Mouse (Mus musculus): ENCODE measurements around the gene Trim7. TPM values are rescaled to one million over a fixed set of nuclear protein-coding genes. Genes with fewer than 3 reads are reported as not detected.
"Not testable (repeated sequence)": the region's sequence is repeated elsewhere in the genome, so short reads cannot be mapped to it uniquely, and the experiment has no call there.

Gene Trim7
- total RNA-seq, 2 experiments from 2014 or later = 2.3 to 3.7 TPM

GRCm38 (mm10) chr11:48874465-48874864 is 48.5 kb downstream of the Trim7 start:
- DNase-seq (ENCODE audit: low spot score in 2 of 2) = peak; percentile 58 to 63

- DNase-seq (ENCODE audit: low spot score in 2 of 2) = not testable (repeated sequence)
Measured at GRCm38 (mm10) chr11:48875343-48875837, 49.5 kb downstream of the Trim7 start.

- no peak for DNase-seq (ENCODE audit: low spot score in 2 of 2)
Measured at GRCm38 (mm10) chr11:48876680-48877079, 50.7 kb downstream of the Trim7 start.

GRCm38 (mm10) chr11:48898812-48899431 is 73.0 kb downstream of the Trim7 start:
- no peak for DNase-seq (ENCODE audit: low spot score in 2 of 2)

GRCm38 (mm10) chr11:48900654-48901566 is 75.0 kb downstream of the Trim7 start:
- DNase-seq (ENCODE audit: low spot score in 2 of 2) = not testable (repeated sequence)

- DNase-seq (ENCODE audit: low spot score in 2 of 2) = not testable (repeated sequence)
Measured at GRCm38 (mm10) chr11:48901567-48901930, 75.6 kb downstream of the Trim7 start.

Other genes starting within 250 kb of the Trim7 start
- gene Rack1, start 25.8 kb upstream of the Trim7 start, total RNA-seq (2021) = 100 to 1,000 TPM; 233 to 240 TPM
- 10 to 100 TPM; 57.1 to 60.2 TPM for gene Trim41, start 8.8 kb upstream of the Trim7 start, total RNA-seq (2021)
- 1 to 10 TPM; 1.7 to 3.0 TPM for gene Gm12184, start 515 bp downstream of the Trim7 start, total RNA-seq (2021)
- 1 to 10 TPM; 7.0 to 7.7 TPM for gene Irgm1, start 45.5 kb downstream of the Trim7 start, total RNA-seq (2021)
- gene Gm5431, start 76.1 kb downstream of the Trim7 start, total RNA-seq (2021) = under 1 TPM in 1 of 2 experiments, not detected in 1; 0.49 TPM
- 1 to 10 TPM; 1.9 to 2.8 TPM for gene Psme2b, start 120.0 kb downstream of the Trim7 start, total RNA-seq (2021)
- not detected for gene Olfr56, start 152.7 kb downstream of the Trim7 start, total RNA-seq (2021)
- gene 9930111J21Rik1, start 153.3 kb downstream of the Trim7 start, total RNA-seq (2021) = 1 to 10 TPM in 1 of 2 experiments, under 1 TPM in 1; 0.91 to 1.5 TPM
- under 1 TPM; 0.16 to 0.37 TPM for gene Gm12185, start 166.1 kb downstream of the Trim7 start, total RNA-seq (2021)
- under 1 TPM in 1 of 2 experiments, not detected in 1; 0.81 TPM for gene Tgtp1, start 168.0 kb downstream of the Trim7 start, total RNA-seq (2021)
- 1 to 10 TPM in 1 of 2 experiments, under 1 TPM in 1; 0.94 to 1.6 TPM for gene 9930111J21Rik2, start 225.1 kb downstream of the Trim7 start, total RNA-seq (2021)
- gene Tgtp2, start 238.1 kb downstream of the Trim7 start, total RNA-seq (2021) = under 1 TPM; 0.47 to 0.65 TPM

Measured in left cerebral cortex, adult 18-20 months (tissue).